Mouse (Mus musculus) heart, postnatal 0 days (tissue): ENCODE measurements at regions not wholly inside any gene's neighbourhood (a gene's known extent, or its start where the extent isn't known, plus 50 kb on each side); places are given as distances from the start of the nearest gene placed in this dataset.

Experiments
- ATAC-seq: fragments of 200-750 bp; cut with Nextera tagmentation; 2 replicates; pipeline ENCODE4 v1.8.0; 2017; ENCODE audit warnings: low read depth, moderate number of reproducible peaks, moderate library complexity; ENCODE audit not compliant: insufficient read depth
- DNase-seq: peaks from one replicate; pipeline ENCODE4 v3.0.0-alpha.2; 2016; ENCODE audit warnings: low spot score
- H3K27ac ChIP-seq: fragments of 300-500 bp; sonication (generic); 2 replicates; pipeline ENCODE4 v1.5.1; 2014; ENCODE audit warnings: low read depth, mild to moderate bottlenecking
- H3K27me3 ChIP-seq: fragments of 300-500 bp; sonication (generic); 2 replicates; pipeline ENCODE4 v1.6.1; 2014; ENCODE audit warnings: low read length, mixed read lengths; ENCODE audit not compliant: control insufficient read depth, insufficient read depth
- H3K36me3 ChIP-seq: fragments of 300-500 bp; sonication (generic); replicated peaks from 2 replicates; pipeline ENCODE4 v1.6.1; 2014; ENCODE audit warnings: low read length, mixed read lengths; ENCODE audit not compliant: control insufficient read depth, insufficient read depth
- H3K4me1 ChIP-seq: fragments of 300-500 bp; sonication (generic); 2 replicates; pipeline ENCODE4 v1.6.1; 2014; ENCODE audit warnings: antibody characterized with exemption; ENCODE audit not compliant: control insufficient read depth, insufficient read depth
- H3K4me2 ChIP-seq: fragments of 300-500 bp; sonication (generic); 2 replicates; pipeline ENCODE4 v1.6.1; 2014; ENCODE audit warnings: low read depth, mild to moderate bottlenecking, low read length, moderate library complexity
- H3K4me3 ChIP-seq: fragments of 300-500 bp; sonication (generic); 2 replicates; pipeline ENCODE4 v1.5.1; 2014; ENCODE audit warnings: low read depth, low read length
- H3K9ac ChIP-seq: fragments of 300-500 bp; sonication (generic); replicated peaks from 2 replicates; pipeline ENCODE4 v1.6.1; 2014; ENCODE audit warnings: low read depth, low read length, mixed read lengths
- H3K9me3 ChIP-seq: fragments of 300-500 bp; sonication (generic); replicated peaks from 2 replicates; pipeline ENCODE4 v1.6.1; 2016; ENCODE audit warnings: low read length; ENCODE audit not compliant: control insufficient read depth
- CTCF ChIP-seq: IDR thresholded peaks from 2 replicates; pipeline ENCODE4 v1.5.1; 2016; ENCODE audit warnings: antibody characterized with exemption, control low read depth, low read depth
- EP300 ChIP-seq: IDR thresholded peaks from 2 replicates; pipeline ENCODE4 v1.6.1; 2016; ENCODE audit warnings: antibody characterized with exemption, low read depth
- WGBS: fragments of 180-500 bp; shearing (Covaris S2); extraction: QIAGEN DNeasy Blood & Tissue Kit; methylation state at CpG from one replicate; pipeline ENCODE4 v1.1.7; 2014; 5-methylcytosine and 5-hydroxymethylcytosine counted together

DNA sequence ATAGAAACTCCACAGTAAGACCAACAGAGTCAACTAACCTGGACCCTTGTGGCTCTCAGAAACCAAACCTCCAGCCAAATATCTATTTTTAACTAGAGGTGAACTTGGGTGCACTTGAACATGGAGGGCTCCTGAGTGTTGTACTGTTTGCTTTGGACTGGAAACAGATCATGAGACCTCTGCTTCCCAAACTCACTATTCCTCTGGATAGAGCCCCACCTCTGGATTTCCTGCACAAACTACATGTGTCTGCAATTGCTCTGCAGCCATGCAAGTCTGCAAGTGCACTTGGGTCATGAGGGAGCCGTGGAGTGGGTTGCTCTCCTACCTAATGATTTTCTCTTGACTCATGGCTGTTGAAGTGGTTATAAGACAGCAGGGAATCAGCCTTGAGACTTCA lies 759.9 kb upstream of the Fam160b2 start:
- H3K27ac ChIP-seq, result no peak overlapping the region
- H3K9me3 ChIP-seq, result no peaks in the 10 kb centered on the region
- 74% methylated on average over 1 of the region's 1 CpGs for WGBS
- H3K4me3 ChIP-seq, result no peak overlapping the region
- no peaks in the 10 kb centered on the region for H3K27me3 ChIP-seq
- H3K4me2 ChIP-seq, result no peak overlapping the region
- no peaks in the 10 kb centered on the region for H3K4me1 ChIP-seq
- TF ChIP-seq EP300, result no peak
- no peak for TF ChIP-seq CTCF
- no peak overlapping the region for H3K9ac ChIP-seq
- DNase-seq (peak; percentile 50), ATAC-seq (no peak; the same call in 1 of the 2 replicates)
- H3K36me3 ChIP-seq, result no peaks in the 10 kb centered on the region

DNA sequence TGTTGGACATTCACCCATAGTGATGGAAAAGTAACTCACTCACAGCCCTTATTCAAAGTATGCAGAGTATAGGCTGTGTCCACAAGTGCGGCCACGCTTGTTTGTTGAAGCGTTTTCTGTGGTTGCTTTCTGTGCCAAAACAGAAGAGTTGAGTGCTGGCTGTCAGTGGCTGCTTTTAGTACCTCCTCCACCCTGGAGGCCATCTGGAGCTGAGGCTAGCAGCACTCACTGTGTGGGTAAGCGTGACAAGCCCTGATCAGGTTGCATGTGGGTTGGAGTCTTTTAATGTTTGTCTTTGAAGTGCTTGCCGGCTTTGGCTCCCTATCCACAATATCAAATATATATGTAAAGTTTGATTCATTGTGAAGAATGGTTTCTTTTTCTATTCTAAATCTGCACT lies 738.6 kb upstream of the Fam160b2 start:
- Histone ChIP-seq H3K27ac (no peak overlapping the region), H3K4me2 (no peak overlapping the region), H3K4me3 (no peak overlapping the region), H3K27me3 (no peaks in the 10 kb centered on the region), H3K9me3 (no peaks in the 10 kb centered on the region), H3K36me3 (no peaks in the 10 kb centered on the region), H3K4me1 (no peaks in the 10 kb centered on the region), H3K9ac (no peak overlapping the region)
- 73% methylated on average over 5 of the region's 5 CpGs for WGBS
- TF ChIP-seq EP300 (no peak), CTCF (no peak)
- ATAC-seq (no peak), DNase-seq (no peak)

DNA sequence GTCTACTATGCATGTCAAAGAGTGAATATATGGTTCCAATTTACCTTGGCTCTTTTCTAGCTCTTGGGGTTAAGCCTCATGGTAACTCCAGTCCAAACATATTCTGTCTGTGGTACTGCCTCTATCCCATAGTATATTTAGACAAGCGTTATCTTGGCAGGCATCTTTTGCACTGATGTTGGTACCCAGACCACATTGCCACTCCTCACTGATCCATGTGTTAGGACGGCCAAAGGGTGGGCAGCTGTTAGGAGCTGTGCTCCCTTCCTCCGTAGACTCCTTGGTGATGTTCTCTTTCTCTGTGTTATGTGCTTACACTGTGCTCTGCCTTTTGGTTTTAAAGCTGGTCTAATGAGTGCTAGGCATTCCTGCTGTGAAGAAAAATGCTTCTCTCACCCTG lies 737.3 kb upstream of the Fam160b2 start:
- DNase-seq (no peak), ATAC-seq (no peak)
- no peak overlapping the region for H3K4me3 ChIP-seq
- no peak overlapping the region for H3K9ac ChIP-seq
- no peaks in the 10 kb centered on the region for H3K4me1 ChIP-seq
- H3K36me3 ChIP-seq, result no peaks in the 10 kb centered on the region
- no peak overlapping the region for H3K27ac ChIP-seq
- whole genome bisulfite sequencing, result 83% methylated on average over 3 of the region's 3 CpGs
- H3K9me3 ChIP-seq, result no peaks in the 10 kb centered on the region
- no peaks in the 10 kb centered on the region for H3K27me3 ChIP-seq
- no peak for TF ChIP-seq CTCF
- TF ChIP-seq EP300, result no peak
- H3K4me2 ChIP-seq, result no peak overlapping the region

DNA sequence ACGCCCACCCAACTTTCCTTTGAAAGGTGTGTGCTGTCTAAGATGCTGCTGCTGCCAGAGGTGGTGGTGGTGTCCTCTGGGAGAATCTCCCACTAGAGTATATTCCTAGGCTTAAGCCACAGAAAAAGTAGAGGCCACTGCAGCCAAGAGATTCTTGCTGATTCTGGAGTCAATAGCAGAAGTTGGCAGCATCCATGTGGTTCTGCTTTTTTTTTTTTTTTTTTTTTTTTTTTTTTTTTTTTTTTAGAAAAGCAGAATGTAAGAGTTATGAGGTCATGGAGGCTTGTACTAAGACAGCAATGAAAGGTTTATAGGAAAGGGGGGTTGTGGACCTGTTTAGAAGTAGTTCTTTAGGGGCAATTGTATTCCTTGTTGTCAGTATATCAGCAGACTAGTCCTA lies 734.4 kb upstream of the Fam160b2 start:
- Histone ChIP-seq H3K9me3 (no peaks in the 10 kb centered on the region), H3K27me3 (no peaks in the 10 kb centered on the region), H3K4me1 (no peaks in the 10 kb centered on the region), H3K4me2 (no peak overlapping the region), H3K9ac (no peak overlapping the region), H3K36me3 (no peaks in the 10 kb centered on the region), H3K4me3 (no peak overlapping the region), H3K27ac (no peak overlapping the region)
- DNase-seq, result no peak
- no peak for ATAC-seq
- 92% methylated on average over 1 of the region's 1 CpGs for WGBS
- TF ChIP-seq EP300 (no peak), CTCF (no peak)

DNA sequence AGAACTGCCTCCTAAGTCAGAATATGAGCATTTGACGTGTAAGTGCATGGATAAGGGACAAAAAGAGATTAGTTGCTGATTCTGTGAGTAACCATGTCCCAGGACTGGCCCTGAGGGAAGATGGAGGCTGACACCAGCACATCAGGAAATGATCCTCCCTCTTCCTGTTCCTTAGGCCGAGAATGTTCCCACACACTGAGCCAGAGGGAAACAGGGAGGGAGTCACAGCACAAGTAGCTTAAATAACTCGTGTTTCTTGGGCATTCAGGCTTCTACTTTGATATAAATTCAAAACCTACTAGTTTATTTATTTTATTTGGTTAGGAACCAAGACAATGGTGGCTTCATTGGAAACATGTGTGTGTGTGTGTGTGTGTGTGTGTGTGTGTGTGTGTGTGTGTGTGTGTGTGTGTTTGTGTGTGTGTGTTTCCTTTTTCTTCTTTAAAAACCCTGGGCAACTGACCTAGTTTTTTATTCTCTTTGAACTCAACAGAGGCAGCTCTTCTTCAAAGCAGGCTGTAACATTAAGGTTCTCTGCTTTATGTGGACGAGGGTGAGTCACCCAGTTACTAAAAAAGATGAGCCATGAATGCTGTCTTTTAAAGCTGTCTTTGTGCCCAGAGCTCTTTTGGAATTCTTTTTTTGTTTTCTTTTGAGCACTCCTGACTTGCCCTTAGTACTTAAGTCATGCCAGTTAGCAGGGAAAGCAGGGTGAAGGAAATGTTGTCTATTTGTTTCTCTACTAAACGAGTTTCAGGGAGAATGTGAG lies 730.4 kb upstream of the Fam160b2 start:
- no peaks in the 10 kb centered on the region; the same call in 1 of the 2 replicates for H3K9me3 ChIP-seq
- H3K4me3 ChIP-seq, result no peak overlapping the region
- H3K4me1 ChIP-seq, result no peaks in the 10 kb centered on the region
- H3K36me3 ChIP-seq, result no peaks in the 10 kb centered on the region
- ATAC-seq, result no peak
- TF ChIP-seq EP300, result no peak
- TF ChIP-seq CTCF, result no peak
- DNase-seq, result peak; percentile 46
- no peak overlapping the region for H3K4me2 ChIP-seq
- WGBS, result 36% methylated on average over 5 of the region's 5 CpGs
- H3K27ac ChIP-seq, result peak overlapping the region; percentile 66
- H3K27me3 ChIP-seq, result no peaks in the 10 kb centered on the region
- no peak overlapping the region for H3K9ac ChIP-seq

DNA sequence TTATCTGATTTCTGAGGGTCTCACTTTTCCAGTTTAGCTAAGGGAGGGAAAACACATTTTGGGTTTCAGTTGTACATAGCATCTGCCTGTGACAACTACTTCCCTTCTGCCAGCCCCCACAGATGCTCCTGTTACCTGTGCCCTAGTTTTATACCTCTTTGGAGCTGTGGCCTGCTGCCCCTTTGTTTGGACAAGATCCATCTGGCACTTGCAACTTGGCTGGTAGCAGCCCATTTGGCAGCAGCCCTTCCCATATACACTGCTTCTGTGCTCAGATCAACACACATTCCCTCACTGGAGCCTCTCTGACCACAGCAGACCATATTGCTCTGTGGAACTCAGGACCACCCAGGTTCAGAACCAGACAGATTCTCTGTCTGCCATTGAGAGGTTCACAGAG lies 728.0 kb upstream of the Fam160b2 start:
- Histone ChIP-seq H3K4me2 (no peak overlapping the region), H3K4me1 (no peaks in the 10 kb centered on the region), H3K36me3 (no peaks in the 10 kb centered on the region), H3K9me3 (no peaks in the 10 kb centered on the region; the same call in 1 of the 2 replicates), H3K27me3 (no peaks in the 10 kb centered on the region), H3K4me3 (no peak overlapping the region), H3K9ac (no peak overlapping the region), H3K27ac (no peak overlapping the region)
- DNase-seq (no peak), ATAC-seq (no peak)
- TF ChIP-seq EP300 (no peak), CTCF (no peak)
